Mouse (Mus musculus): Measurements from ENCODE around the gene Meig1. TPM values are rescaled to one million over a fixed set of nuclear protein-coding genes. Genes with fewer than 3 reads are reported as not detected.

The Meig1 gene
- polyA plus RNA-seq, 1 experiment from 2014 or later, result 2.8 TPM

DNA sequence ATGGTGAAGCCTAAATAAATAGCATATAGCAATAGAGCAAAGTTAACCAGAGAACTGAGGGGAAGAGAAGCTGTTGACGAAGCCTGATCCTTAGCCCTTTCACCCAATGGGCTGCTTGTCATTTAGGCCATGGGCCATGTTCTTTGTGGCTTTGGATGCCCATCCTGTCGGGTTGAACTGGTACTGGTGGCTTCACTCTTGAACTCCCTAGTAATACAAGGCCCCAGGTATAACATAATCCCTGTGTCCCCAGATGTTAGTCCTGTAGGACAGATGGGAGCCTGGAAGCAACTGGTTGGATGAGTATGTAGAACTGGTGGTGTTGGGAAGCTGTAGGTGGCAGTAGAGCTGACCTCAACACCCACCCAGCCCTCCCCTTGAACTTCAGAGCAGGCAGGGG lies 30.5 kb downstream of the Meig1 start:
- H3K27ac ChIP-seq (ENCODE audit: low read depth, low read length), result no peak overlapping the region
- no peaks in the 10 kb centered on the region for H3K9me3 ChIP-seq (ENCODE audit: control insufficient read depth, low read length)
- H3K27me3 ChIP-seq (ENCODE audit: control insufficient read depth, insufficient read depth, low read length), result no peaks in the 10 kb centered on the region
- 68% methylated on average over 2 of the region's 2 CpGs for WGBS
- H3K4me1 ChIP-seq (ENCODE audit: control insufficient read depth, insufficient read depth, low read length), result no peaks in the 10 kb centered on the region
- H3K4me2 ChIP-seq (ENCODE audit: low read depth, low read length), result no peak overlapping the region
- no peak overlapping the region for H3K4me3 ChIP-seq (ENCODE audit: low read depth, low read length)
- no peak for ATAC-seq (ENCODE audit: low read depth)
- H3K9ac ChIP-seq (replicated peaks; ENCODE audit: low read depth, low read length), result no peak overlapping the region
- H3K36me3 ChIP-seq (ENCODE audit: control insufficient read depth, insufficient read depth, low read length), result no peaks in the 10 kb centered on the region

DNA sequence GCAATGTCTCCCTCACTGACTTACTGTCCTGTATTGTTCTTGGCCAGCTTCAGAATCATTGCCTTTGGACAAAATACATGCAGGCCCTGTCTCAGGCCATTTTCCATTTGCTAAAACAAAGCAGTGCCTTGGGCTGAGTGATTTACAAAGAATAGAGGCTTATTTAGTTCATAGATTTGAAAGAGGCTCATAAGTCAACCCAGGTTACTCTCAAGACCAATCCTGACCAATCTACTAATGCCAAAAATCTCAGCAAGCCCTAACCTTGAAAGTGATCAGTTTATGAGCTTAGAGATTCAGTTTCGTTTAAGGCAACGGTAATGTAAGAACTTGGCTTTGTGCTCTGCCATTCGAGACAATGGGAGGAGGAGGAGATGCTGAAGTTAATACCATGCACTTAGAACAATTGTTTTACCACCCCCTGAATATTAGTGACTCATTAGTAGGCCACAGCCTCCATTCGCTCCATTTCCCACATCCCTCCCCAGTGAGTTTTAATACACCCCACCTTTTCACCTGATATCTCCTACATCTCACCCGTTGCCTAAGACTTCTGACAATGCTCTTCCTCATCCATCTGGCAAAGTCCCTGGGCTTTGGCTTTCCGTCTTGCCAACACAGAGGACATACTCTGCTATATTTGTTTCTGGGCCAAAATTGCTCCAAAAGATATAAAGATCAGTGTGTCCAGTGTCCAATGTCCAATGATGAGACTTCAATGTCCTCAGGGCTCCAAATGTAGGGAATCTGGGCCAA lies 35.2 kb downstream of the Meig1 start:
- no peak overlapping the region for H3K4me2 ChIP-seq (ENCODE audit: low read depth, low read length)
- no peaks in the 10 kb centered on the region for H3K27me3 ChIP-seq (ENCODE audit: control insufficient read depth, insufficient read depth, low read length)
- no peaks in the 10 kb centered on the region for H3K9me3 ChIP-seq (ENCODE audit: control insufficient read depth, low read length)
- H3K9ac ChIP-seq (replicated peaks; ENCODE audit: low read depth, low read length), result no peak overlapping the region
- H3K27ac ChIP-seq (ENCODE audit: low read depth, low read length), result no peak overlapping the region
- ATAC-seq (ENCODE audit: low read depth), result no peak
- no peaks in the 10 kb centered on the region for H3K36me3 ChIP-seq (ENCODE audit: control insufficient read depth, insufficient read depth, low read length)
- no peaks in the 10 kb centered on the region for H3K4me1 ChIP-seq (ENCODE audit: control insufficient read depth, insufficient read depth, low read length)
- no peak overlapping the region for H3K4me3 ChIP-seq (ENCODE audit: low read depth, low read length)
- 82% methylated on average over 6 of the region's 6 CpGs for WGBS

- no peak overlapping the region for H3K9ac ChIP-seq (replicated peaks; ENCODE audit: low read depth, low read length)
- H3K9me3 ChIP-seq (ENCODE audit: control insufficient read depth, low read length), result no peaks in the 10 kb centered on the region
- H3K27ac ChIP-seq (ENCODE audit: low read depth, low read length), result no peak overlapping the region
- ATAC-seq (ENCODE audit: low read depth), result no peak
- 74% methylated on average over 4 of the region's 4 CpGs for WGBS
- no peak overlapping the region for H3K4me3 ChIP-seq (ENCODE audit: low read depth, low read length)
- no peaks in the 10 kb centered on the region for H3K4me1 ChIP-seq (ENCODE audit: control insufficient read depth, insufficient read depth, low read length)
- no peak overlapping the region for H3K4me2 ChIP-seq (ENCODE audit: low read depth, low read length)
- no peaks in the 10 kb centered on the region for H3K27me3 ChIP-seq (ENCODE audit: control insufficient read depth, insufficient read depth, low read length)
- H3K36me3 ChIP-seq (ENCODE audit: control insufficient read depth, insufficient read depth, low read length), result no peaks in the 10 kb centered on the region
These were observed 57.3 kb downstream of the Meig1 start for GRCm38 (mm10) chr2:3365127-3365526.

DNA sequence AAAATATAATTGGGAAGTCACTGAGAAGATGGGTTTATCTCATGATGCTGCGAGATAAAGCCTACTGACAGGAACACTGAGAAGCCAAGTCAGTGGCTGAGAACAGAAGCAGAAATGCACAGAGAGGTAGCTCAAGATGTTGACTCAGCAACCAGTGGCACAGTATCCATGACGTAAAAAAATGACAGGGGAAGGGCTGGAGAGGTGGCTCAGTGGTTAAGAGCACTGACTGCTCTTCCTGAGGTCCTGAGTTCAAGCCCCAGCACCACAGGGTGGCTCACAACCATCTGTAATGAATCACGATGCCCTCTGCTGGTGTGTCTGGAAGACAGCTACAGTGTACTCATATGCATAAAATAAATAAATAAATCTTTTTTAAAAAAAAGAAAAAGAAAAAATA lies 61.4 kb downstream of the Meig1 start:
- no peak for ATAC-seq (ENCODE audit: low read depth)
- no peak overlapping the region for H3K4me3 ChIP-seq (ENCODE audit: low read depth, low read length)
- H3K27ac ChIP-seq (ENCODE audit: low read depth, low read length), result no peak overlapping the region
- no peak overlapping the region for H3K4me2 ChIP-seq (ENCODE audit: low read depth, low read length)
- no peaks in the 10 kb centered on the region for H3K27me3 ChIP-seq (ENCODE audit: control insufficient read depth, insufficient read depth, low read length)
- 80% methylated on average over 3 of the region's 3 CpGs for WGBS
- H3K36me3 ChIP-seq (ENCODE audit: control insufficient read depth, insufficient read depth, low read length), result no peaks in the 10 kb centered on the region
- no peaks in the 10 kb centered on the region for H3K4me1 ChIP-seq (ENCODE audit: control insufficient read depth, insufficient read depth, low read length)
- H3K9ac ChIP-seq (replicated peaks; ENCODE audit: low read depth, low read length), result no peak overlapping the region
- no peaks in the 10 kb centered on the region for H3K9me3 ChIP-seq (ENCODE audit: control insufficient read depth, low read length)

Other genes with a start within 250 kb of the Meig1 start
- 99.2 and 114 TPM in 2 replicates for gene Nmt2, start 138.4 kb downstream of the Meig1 start, polyA plus RNA-seq (2014; fragmentation: Nextera tagmentation; extraction: Ambion mirVana)
- gene Rpp38, start 90.0 kb downstream of the Meig1 start, polyA plus RNA-seq (2014; fragmentation: Nextera tagmentation; extraction: Ambion mirVana), result 13.9 and 16.3 TPM in 2 replicates
- gene Acbd7, start 86.5 kb downstream of the Meig1 start, polyA plus RNA-seq (2014; fragmentation: Nextera tagmentation; extraction: Ambion mirVana), result 2.3 and 5.4 TPM in 2 replicates
- not detected in 2 replicates for gene Olah, start 25.4 kb downstream of the Meig1 start, polyA plus RNA-seq (2014; fragmentation: Nextera tagmentation; extraction: Ambion mirVana)
- 8.7 and 9.8 TPM in 2 replicates for gene Dclre1c, start 1.5 kb upstream of the Meig1 start, polyA plus RNA-seq (2014; fragmentation: Nextera tagmentation; extraction: Ambion mirVana)
- gene Suv39h2, start 52.4 kb upstream of the Meig1 start, polyA plus RNA-seq (2014; fragmentation: Nextera tagmentation; extraction: Ambion mirVana), result 7.8 and 10.1 TPM in 2 replicates
- gene Gm45902, start 90.1 kb upstream of the Meig1 start, polyA plus RNA-seq (2014; fragmentation: Nextera tagmentation; extraction: Ambion mirVana), result 7.5 and 8.8 TPM in 2 replicates
- gene Hspa14, start 90.2 kb upstream of the Meig1 start, polyA plus RNA-seq (2014; fragmentation: Nextera tagmentation; extraction: Ambion mirVana), result 63.8 and 66.5 TPM in 2 replicates
- gene Cdnf, start 90.4 kb upstream of the Meig1 start, polyA plus RNA-seq (2014; fragmentation: Nextera tagmentation; extraction: Ambion mirVana), result 0.11 and 0.12 TPM in 2 replicates
- gene Fam107b, start 147.8 kb upstream of the Meig1 start, polyA plus RNA-seq (2014; fragmentation: Nextera tagmentation; extraction: Ambion mirVana), result 34.4 and 40.0 TPM in 2 replicates